Mouse (Mus musculus): ENCODE measurements at regions not wholly inside any gene's neighbourhood (a gene's known extent, or its start where the extent isn't known, plus 50 kb on each side); places are given as distances from the start of the nearest gene placed in this dataset.

- TF ChIP-seq CTCF (IDR thresholded peaks at IDR 0.05) (no peak), EP300 (IDR thresholded peaks at IDR 0.05) (no peak)
Observed at GRCm38 (mm10) chr13:72358243-72358904, 270.2 kb upstream of the Irx2 start.
